Mouse (Mus musculus) liver, postnatal 0 days (tissue): Measurements from ENCODE around the gene Muc16.

Experiments
- CTCF ChIP-seq: sonication (generic); IDR thresholded peaks from 2 replicates; pipeline ENCODE4 v1.5.1; 2016; ENCODE audit warnings: antibody characterized with exemption, low read depth
- EP300 ChIP-seq: IDR thresholded peaks from 2 replicates; pipeline ENCODE4 v1.6.1; 2016; ENCODE audit warnings: antibody characterized with exemption, low read depth, mild to moderate bottlenecking

DNA sequence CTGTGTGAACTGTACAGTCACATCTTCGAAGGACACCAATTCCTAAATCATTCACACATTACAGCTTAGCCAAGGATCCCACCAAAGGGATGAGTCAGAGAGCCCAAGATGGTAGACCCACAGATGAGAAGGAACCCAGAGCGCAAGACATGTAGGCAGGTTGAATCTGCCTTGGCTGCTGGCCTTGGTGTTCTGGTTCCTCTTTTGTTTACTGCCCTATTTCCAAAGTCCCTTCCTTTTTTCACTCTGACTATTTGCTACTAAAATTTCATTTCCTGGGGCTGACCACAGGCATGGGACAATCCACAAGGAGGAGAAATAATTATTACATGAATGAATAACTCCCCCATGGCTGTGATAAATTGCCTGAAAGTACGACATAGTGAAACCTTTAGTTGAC lies 206.3 kb downstream of the Muc16 start:
- TF ChIP-seq CTCF (no peak), EP300 (no peak)
